In genomic region chr6:39554888-39555647, GRCm38 (mm10) we compare ENCODE assay signal across 7 mouse cellular contexts. TPM values are rescaled to one million over a fixed set of nuclear protein-coding genes. Genes with fewer than 3 reads are reported as not detected.
DNase-seq lines count a peak whose midpoint lies in the region; ATAC-seq and TF ChIP-seq lines count a peak whose summit lies in the region.

No protein-coding gene starts in this region.

- intact Hi-C loops in left cerebral cortex, postnatal 36 days (cut with DNase I), result loop anchor here (5.0 kb wide), 1 partner anchor 63 kb away; no protein-coding TSS in a partner anchor

- no peak for ATAC-seq in heart, embryonic 12.5 days (ENCODE audit: insufficient number of reproducible peaks, low FRiP score)
- ATAC-seq in limb, embryonic 14.5 days (ENCODE audit: low FRiP score, low read depth), result no peak
- no peak for ATAC-seq in inflammation-experienced regulatory T-cells, adult 6 months

- TF ChIP-seq CTCF in E14TG2a.4 (conservative IDR thresholded peaks at IDR 0.05; ENCODE audit: low read length), result no peak

- peak overlapping the region; percentile 21; the same call in 1 of the 2 replicates for H3K4me3 ChIP-seq in E14TG2a.4 (replicated peaks; ENCODE audit: low read length)
- peak overlapping the region; percentile 17 for H3K4me3 ChIP-seq in heart, embryonic 12.5 days
- H3K4me3 ChIP-seq in limb, embryonic 14.5 days (replicated peaks; ENCODE audit: low read length), result no peak overlapping the region

- H3K27ac ChIP-seq in heart, embryonic 12.5 days (ENCODE audit: poor library complexity, severe bottlenecking), result no peak overlapping the region
- no peak overlapping the region for H3K27ac ChIP-seq in limb, embryonic 14.5 days (replicated peaks; ENCODE audit: low read depth, low read length)

- DNase-seq in Muller cell, postnatal 12 days (ENCODE audit: inconsistent ontology term), result peak; percentile 50
- DNase-seq in limb, embryonic 14.5 days (ENCODE audit: low spot score), result no peak
- DNase-seq in left cerebral cortex, postnatal 36 days (ENCODE audit: low spot score in 2 of 2), result no peak
- DNase-seq in embryo, embryonic 9.5 days (ENCODE audit: extremely low spot score), result no peak

- peaks cover 12% of the 10 kb centered on the region for H3K36me3 ChIP-seq in E14TG2a.4 (ENCODE audit: insufficient read depth, low read length)
- peaks cover 12% of the 10 kb centered on the region for H3K36me3 ChIP-seq in heart, embryonic 12.5 days
- H3K36me3 ChIP-seq in limb, embryonic 14.5 days (ENCODE audit: control insufficient read depth, insufficient read depth, low read length), result no peaks in the 10 kb centered on the region

- H3K4me2 ChIP-seq in heart, embryonic 12.5 days, result peak overlapping the region; percentile 70
- H3K4me2 ChIP-seq in limb, embryonic 14.5 days (replicated peaks; ENCODE audit: low read depth, low read length, severe bottlenecking), result peak overlapping the region; percentile 66; the same call in 1 of the 2 replicates

- WGBS in heart, embryonic 12.5 days, result 60% methylated on average over 12 of the region's 12 CpGs
- WGBS in limb, embryonic 14.5 days, result 84% methylated on average over 11 of the region's 12 CpGs

- peak overlapping the region; percentile 41; the same call in 1 of the 2 replicates for H3K9ac ChIP-seq in heart, embryonic 12.5 days
- no peak overlapping the region for H3K9ac ChIP-seq in limb, embryonic 14.5 days (ENCODE audit: low read depth, low read length, severe bottlenecking)

- H3K9me3 ChIP-seq in E14TG2a.4 (ENCODE audit: low read length), result no peaks in the 10 kb centered on the region
- no peaks in the 10 kb centered on the region for H3K9me3 ChIP-seq in heart, embryonic 12.5 days (replicated peaks)
- no peaks in the 10 kb centered on the region for H3K9me3 ChIP-seq in limb, embryonic 14.5 days (ENCODE audit: control insufficient read depth, low read length)

- no peak for TF ChIP-seq POLR2A in limb, embryonic 14.5 days (IDR thresholded peaks at IDR 0.05; ENCODE audit: borderline replicate concordance, extremely low read depth, insufficient read depth, insufficient read length)

- H3K27me3 ChIP-seq in E14TG2a.4 (ENCODE audit: insufficient read depth, low read length), result peaks cover 9% of the 10 kb centered on the region
- no peaks in the 10 kb centered on the region for H3K27me3 ChIP-seq in heart, embryonic 12.5 days (replicated peaks)
- no peaks in the 10 kb centered on the region for H3K27me3 ChIP-seq in limb, embryonic 14.5 days (ENCODE audit: control insufficient read depth, insufficient read depth, low read length)

- H3K4me1 ChIP-seq in E14TG2a.4 (replicated peaks; ENCODE audit: low read depth, low read length), result peaks cover 66% of the 10 kb centered on the region
- H3K4me1 ChIP-seq in heart, embryonic 12.5 days (replicated peaks), result peaks cover 51% of the 10 kb centered on the region
- H3K4me1 ChIP-seq in limb, embryonic 14.5 days (ENCODE audit: control insufficient read depth, insufficient read depth, low read length), result peaks cover 27% of the 10 kb centered on the region

RNA-seq across cellular contexts. Expression of gene Dennd2a, which starts 2.6 kb away (rescaled TPM):
- 26.8 and 28.2 TPM in 2 replicates for polyA plus RNA-seq in heart, embryonic 12.5 days (2016; fragmentation: Nextera tagmentation; extraction: Ambion mirVana)
- 52.2 and 60.1 TPM in 2 replicates for polyA plus RNA-seq in limb, embryonic 14.5 days (2012; rRNA removed)
- 28.3 and 31.6 TPM in 2 replicates for polyA plus RNA-seq in limb, embryonic 14.5 days (2014; fragmentation: Nextera tagmentation; extraction: Ambion mirVana)
- 10 to 100 TPM; 20.5 to 23.7 TPM for total RNA-seq in left cerebral cortex, postnatal 36 days (2021)
- polyA plus RNA-seq in inflammation-experienced regulatory T-cells, adult 6 months (2017; shearing (Covaris generic)), result under 1 TPM in 1 of 3 experiments, not detected in 2; 0.42 TPM

RNA-seq across cellular contexts. Expression of gene Adck2, which starts 18.6 kb away (rescaled TPM):
- polyA plus RNA-seq in heart, embryonic 12.5 days (2016; fragmentation: Nextera tagmentation; extraction: Ambion mirVana), result 17.0 and 17.4 TPM in 2 replicates
- polyA plus RNA-seq in limb, embryonic 14.5 days (2012; rRNA removed), result 17.0 and 19.3 TPM in 2 replicates
- 38.4 and 41.1 TPM in 2 replicates for polyA plus RNA-seq in limb, embryonic 14.5 days (2014; fragmentation: Nextera tagmentation; extraction: Ambion mirVana)
- 10 to 100 TPM; 28.5 to 31.7 TPM for total RNA-seq in left cerebral cortex, postnatal 36 days (2021)
- polyA plus RNA-seq in inflammation-experienced regulatory T-cells, adult 6 months (2017; shearing (Covaris generic)), result 10 to 100 TPM; 23.2 to 43.1 (median 30.5) TPM

RNA-seq across cellular contexts. Expression of gene Gm42420, which starts 30.5 kb away (rescaled TPM):
- polyA plus RNA-seq in heart, embryonic 12.5 days (2016; fragmentation: Nextera tagmentation; extraction: Ambion mirVana), result 1.0 TPM in 1 of 2 replicates, not detected in the other
- polyA plus RNA-seq in limb, embryonic 14.5 days (2012; rRNA removed), result 0.59 and 1.2 TPM in 2 replicates
- polyA plus RNA-seq in limb, embryonic 14.5 days (2014; fragmentation: Nextera tagmentation; extraction: Ambion mirVana), result 1.2 and 1.7 TPM in 2 replicates
- total RNA-seq in left cerebral cortex, postnatal 36 days (2021), result 1 to 10 TPM in 1 of 2 experiments, not detected in 1; 1.3 TPM
- polyA plus RNA-seq in inflammation-experienced regulatory T-cells, adult 6 months (2017; shearing (Covaris generic)), result not detected

RNA-seq across cellular contexts. Expression of gene Ndufb2, which starts 37.3 kb away (rescaled TPM):
- 541 and 562 TPM in 2 replicates for polyA plus RNA-seq in heart, embryonic 12.5 days (2016; fragmentation: Nextera tagmentation; extraction: Ambion mirVana)
- polyA plus RNA-seq in limb, embryonic 14.5 days (2012; rRNA removed), result 148 and 234 TPM in 2 replicates
- 347 and 358 TPM in 2 replicates for polyA plus RNA-seq in limb, embryonic 14.5 days (2014; fragmentation: Nextera tagmentation; extraction: Ambion mirVana)
- 100 to 1,000 TPM; 174 to 188 TPM for total RNA-seq in left cerebral cortex, postnatal 36 days (2021)
- 10 to 100 TPM; 56.1 to 98.5 (median 65.6) TPM for polyA plus RNA-seq in inflammation-experienced regulatory T-cells, adult 6 months (2017; shearing (Covaris generic))

Comparison
In these comparisons a context has a peak if more than half of its experiments do, and no peak if none do; other contexts are left out.
1. RNA of gene Dennd2a, which starts 2.6 kb away (polyA plus RNA-seq): 28.3 to 60.1 TPM in limb, embryonic 14.5 days and 26.8 to 28.2 TPM in heart, embryonic 12.5 days; 0.42 TPM in inflammation-experienced regulatory T-cells, adult 6 months; every median in the first group is over 10 times any median in the second.